Mouse (Mus musculus): ENCODE data around the gene P2ry13.

Gene P2ry13

DNA sequence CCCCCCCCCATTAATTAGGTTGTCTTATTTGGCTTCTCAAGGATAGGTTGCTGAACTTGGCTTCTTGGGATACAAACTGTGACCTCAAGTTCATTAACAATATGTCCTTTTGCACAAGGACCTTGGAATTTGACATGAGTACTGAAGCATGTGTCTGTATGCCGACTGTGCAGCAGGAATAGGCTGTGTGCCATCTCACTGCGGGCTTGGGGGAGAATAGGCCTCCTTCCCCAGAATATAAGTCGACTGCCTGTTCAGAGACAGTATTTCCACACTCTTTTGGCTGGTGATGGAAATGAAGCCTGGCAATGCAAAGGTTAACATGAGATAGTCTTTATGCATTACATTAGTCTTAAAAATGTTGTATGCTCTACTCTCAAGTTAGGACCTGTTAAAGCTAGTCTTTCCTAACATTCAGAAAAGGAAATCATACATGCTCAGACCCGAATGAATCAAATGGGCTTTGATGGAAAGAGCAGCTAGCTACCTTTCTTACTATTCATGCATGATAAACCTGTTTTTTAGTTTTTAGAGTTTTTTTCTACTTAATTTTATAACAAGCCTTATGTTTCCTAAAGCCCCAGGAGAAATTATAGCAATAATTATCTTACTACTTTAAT lies 13.2 kb downstream of the P2ry13 start:
- no peak for DNase-seq (ENCODE audit: low spot score)

DNA sequence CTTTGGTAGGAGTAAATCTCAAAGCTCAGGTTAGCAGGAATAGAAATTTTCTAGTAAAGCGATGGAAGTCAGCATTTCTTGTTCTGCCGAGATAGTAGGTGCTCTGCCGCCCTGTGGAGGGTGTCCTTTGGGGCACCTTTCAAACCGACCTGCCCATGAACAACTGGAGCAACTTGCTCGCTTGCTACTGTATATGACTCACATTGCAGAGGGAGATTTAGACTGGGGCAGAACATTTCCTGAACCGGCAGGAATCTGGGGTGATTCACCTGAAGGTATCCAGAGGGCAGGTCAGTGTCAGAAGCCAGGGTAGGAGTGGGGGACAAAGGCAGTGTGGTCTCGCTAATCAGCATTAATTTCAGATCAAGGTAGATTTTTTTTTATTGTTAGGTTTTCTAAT lies 15.7 kb downstream of the P2ry13 start, which contains the start of gene Gpr87:
Gene Gpr87, minus strand, starts transcription at position 167 of the 400 bp plus-strand sequence.
- no peak for DNase-seq (ENCODE audit: low spot score)

DNA sequence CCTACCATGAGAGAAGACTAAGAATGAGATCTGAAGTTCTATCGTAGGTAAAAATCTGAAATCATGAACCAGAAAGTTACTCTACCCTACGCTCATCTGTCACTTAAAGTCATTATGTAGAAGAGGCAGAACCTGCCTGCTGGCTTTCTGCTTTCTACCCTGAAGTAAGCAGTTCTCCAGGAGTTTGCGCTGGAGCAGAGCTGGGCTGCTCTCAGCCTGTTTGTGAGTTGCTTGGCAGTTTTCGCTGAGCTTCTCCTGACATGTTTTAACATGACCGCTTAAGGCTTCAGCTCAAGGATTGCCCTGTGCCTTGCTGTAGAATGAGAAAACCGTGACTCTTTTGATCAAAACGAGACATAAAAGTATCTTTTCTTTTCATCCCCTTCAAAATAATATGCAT lies 16.6 kb downstream of the P2ry13 start:
- DNase-seq (ENCODE audit: low spot score): no peak

DNA sequence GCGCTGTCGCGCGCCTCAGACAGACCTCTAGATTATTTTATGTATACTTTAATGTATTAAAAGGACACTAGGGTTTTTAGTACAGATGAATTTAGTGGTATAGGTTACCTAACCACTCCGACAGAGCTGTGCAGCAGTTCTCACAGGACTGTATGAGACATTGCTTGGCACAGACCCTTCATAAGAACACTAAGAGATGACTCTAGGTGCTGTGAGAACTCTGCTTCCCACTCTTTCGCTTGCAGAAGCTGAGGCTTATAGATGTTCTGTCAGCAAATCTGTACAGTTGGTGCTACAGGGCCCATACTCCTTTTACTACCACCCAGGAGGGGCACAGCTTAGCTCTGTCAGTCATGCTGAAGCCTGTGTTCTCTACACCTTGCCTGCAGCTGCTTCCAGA lies 19.0 kb downstream of the P2ry13 start:
- DNase-seq (ENCODE audit: low spot score): no peak

DNA sequence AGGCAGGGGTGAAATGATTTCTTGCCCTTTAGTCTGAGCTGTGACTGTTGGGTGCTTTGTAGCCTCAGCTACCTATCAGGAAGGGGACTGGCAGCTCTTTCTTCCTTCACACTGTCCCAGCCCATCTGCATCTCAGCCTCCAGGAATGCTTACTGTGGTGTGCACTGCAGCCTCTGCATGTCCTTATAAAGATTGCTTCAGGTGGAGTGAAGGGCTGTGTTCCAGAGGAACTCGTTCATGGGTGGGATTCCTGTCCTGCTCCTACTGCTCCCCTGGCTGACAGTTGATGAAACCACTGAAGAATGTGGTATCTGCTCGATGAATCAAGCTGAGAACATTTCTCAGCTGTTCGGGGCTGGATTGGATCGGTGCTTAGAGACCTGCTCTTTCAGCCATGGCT lies 23.3 kb downstream of the P2ry13 start:
- no peak for DNase-seq (ENCODE audit: low spot score)

DNA sequence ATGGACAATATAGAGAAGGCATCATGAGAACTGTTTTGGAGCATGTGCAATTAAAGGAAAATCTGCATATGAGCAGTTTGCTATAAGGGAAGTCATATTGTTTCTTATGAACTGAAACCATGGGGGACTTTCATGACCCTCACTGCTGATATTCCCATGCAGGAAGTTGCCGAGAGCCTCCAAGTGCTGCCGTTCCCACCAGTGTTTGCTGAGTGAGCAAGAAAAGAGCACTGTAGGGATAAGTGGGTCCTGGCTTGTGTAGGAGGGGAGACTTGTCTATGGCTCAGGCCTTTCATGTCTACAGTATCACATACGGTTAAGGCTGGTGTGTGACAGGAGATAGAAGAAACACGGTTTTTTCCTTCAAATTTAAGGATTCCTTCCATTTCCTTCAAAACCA lies 25.0 kb downstream of the P2ry13 start:
- no peak for DNase-seq (ENCODE audit: low spot score)

DNA sequence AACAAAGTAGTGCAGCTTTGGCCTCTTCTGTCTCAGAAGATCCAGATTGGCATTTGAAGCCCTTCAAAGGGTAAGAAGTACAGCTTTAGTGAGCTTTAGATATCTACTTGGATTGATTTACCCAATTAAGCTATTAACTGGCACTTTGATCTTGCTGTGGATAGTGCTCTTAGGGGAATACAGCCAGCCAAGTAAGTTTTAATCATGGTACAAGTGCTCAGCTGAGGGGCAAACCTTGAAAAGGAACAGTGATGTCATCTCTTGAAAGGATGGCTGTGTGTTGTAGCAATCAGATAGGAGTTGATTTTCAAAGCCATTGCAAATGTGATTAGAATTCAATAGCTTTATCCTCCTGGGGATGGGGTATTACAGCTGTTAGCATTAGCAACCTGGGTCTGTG lies 28.6 kb downstream of the P2ry13 start:
- no peak for DNase-seq (ENCODE audit: low spot score)

DNA sequence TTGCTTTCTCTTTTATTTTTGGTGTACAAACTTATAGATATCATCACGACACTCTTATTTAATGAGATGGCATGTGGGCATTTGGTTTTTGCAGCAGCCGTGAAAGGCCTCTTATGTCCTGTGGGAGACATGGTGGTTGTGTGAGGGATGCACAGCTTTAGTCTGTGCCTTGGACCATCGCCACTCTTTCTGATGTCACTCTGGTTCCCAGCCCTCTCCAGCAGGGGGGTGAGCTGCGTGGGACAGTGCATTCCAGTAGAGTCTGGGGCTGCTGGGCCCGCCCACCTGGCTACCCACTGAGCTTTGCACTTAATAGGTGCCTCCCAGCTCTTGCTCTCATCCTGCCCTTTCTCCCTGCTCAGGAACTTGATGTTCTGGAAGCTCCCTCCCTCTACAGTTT lies 29.5 kb downstream of the P2ry13 start:
- no peak for DNase-seq (ENCODE audit: low spot score)

DNA sequence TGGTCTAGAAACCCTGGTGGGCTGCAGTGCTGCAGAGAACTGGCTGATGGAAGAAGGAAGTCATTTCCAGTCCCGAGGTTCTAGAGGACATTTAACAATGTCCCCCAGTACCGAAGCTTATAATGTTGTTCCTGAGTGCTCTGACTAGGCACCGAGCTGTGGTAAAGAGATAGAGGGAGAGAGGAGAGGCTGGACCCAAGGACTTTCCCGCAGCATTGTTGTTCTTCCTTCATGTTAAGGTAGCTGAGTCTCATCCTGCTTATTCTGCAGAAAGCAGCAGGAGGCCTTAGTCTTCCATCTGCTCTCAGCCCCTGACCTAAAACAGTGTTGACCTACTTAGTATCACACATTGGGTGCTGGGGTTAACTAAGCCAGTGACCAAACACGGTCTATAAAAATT lies 33.8 kb downstream of the P2ry13 start:
- no peak for DNase-seq (ENCODE audit: low spot score)

DNA sequence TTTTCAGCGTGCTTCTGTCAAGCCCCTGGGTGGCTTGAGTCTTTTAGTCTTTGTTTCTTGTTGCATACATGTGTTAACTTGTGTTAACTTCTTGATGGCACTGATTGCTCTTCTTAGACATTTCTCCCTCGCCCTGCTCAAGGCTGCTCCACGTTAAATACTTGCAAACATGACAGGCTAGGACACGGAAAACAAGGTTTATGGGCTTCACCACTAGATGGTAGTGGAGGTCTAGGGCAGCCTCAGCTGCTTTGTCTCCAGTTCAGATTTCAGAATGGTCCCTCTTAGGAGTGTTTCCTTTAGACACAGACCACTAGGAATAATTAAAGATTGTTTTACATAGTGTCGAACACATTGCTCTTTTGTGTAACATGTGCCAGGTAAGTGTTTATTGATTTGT lies 35.4 kb downstream of the P2ry13 start:
- DNase-seq (ENCODE audit: low spot score): peak; percentile 78

DNA sequence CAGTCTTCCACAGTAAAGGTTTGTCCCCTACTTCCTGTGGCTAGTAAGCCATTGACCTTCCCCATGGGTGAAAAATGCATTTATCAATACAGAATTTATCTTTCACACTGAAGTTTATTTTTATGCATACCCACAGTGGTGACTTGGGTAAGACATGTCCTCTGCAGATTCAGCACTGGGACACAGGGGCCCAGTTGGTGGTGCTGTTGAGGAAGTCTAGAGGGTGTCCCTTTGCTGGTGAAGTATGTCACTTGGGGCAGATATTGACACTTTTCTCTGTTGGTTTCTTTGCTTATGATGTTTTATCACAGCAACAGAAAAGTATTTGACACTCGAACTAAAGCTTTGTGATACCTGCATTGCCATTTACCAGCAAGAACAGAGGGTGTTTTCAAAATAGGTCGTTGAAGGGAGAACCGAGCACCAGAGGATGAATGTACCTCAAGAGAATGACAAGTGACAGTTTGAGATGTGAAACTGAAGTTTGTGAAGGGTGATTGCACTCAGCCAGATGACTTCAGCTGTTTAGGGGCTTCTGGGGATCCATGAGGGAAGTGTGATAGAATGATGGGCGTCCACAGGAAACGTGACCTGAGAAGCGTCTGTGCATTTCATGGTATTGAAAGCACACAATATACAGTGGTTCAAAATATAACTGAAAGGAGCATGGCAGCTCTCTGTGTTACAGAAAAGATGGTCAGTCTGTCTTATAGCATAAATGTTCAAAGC lies 36.1 kb downstream of the P2ry13 start:
- DNase-seq (ENCODE audit: low spot score): no peak

DNA sequence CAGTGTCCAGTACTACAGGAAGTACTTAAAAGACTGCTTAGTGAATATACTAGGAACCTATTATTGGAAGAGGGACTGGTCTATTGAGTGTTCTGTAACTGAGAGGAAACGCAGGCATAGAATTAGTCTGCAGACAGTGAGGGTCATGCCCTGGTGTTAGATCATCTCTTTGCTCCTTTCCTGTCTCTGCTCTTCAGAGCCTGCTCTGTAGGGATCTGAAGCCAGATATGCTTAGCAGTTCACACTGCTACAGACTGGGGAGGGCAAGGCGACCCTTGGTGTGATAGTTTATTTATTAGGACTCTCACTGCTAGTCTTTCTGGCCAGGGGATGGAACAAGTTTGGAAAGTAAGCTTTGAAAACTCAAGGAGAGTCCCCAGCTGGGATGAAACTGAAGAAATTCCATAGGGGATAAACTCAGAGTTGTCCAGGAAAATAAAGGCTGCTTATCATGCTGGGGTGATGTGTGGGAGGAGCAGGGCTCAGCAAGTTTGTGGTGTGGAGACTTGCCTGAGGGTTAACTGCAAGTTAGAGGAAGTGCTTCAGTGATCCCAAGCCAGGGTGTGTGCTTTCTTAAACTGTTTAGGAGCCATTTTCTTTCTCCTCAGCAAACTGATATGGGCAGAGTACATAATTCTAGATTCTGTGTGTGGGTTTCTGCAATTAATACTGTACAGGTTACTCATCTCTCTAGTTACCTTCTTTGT lies 40.6 kb downstream of the P2ry13 start:
- DNase-seq (ENCODE audit: low spot score): peak; percentile 7

DNA sequence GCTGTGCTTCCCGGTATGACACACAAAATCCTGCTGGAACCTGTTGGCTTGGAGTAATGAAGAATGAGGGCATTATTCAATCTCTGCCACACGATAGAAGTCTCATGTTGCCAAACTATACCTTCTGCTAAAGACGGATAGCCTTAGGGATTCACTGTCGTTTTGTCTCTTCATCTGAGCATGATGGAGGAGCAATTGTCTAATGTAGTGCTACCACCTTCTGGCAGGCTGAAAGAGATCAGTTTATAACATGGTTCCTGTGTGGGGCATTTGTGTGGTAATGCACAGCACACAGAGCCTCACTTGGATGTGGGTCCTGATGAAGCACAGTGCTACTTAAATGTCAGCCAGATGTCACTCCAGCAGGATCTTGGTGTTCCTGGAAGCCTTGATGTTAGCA lies 41.5 kb downstream of the P2ry13 start:
- peak; percentile 22 for DNase-seq (ENCODE audit: low spot score)

DNA sequence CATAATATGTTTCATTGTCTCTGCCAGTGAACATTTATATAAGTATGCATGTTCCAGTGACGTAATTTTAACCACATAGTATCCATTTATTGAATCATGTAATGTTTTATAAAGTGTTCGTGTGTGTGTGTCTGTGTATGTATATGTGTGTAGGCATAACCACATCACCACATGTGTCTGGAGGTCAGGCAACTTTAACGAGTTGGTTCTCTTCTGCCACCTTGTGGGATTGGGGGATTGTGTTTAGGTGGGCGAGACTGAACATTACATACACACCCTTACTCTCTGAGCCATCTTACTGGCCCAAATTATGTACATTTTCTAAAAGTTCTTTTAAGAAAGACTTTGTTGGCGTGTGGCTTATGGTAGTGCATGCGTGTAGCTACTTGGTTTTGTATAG lies 42.2 kb downstream of the P2ry13 start:
- no peak for DNase-seq (ENCODE audit: low spot score)

DNA sequence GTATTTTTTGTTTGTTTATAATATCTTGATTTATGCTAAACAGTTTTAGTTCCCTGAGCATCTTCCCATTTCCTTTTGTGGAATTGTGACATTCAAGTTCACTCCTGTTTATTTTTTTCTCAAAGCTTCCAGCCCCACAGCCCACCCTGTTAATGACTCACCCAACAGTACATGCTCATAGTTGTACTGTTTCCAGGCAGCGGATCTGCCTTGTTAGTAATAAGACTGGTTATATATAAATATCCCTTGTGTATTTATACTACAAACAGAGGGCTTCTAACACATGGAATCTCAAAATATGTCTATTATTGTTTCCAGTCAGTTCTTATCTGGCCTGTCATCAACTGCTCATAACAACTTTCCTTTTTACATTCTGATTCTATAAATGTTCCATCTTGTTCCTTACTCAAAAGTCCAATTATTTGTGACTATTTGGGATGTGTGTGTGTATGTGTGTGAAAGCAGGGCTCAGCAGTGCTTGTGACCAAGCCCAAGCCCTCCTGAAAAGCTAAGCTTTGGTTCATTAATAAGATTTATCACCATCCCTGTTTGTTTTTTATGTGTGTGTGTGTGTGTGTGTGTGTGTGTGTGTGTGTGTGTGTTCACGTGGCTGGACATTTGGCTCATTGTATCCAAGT lies 43.1 kb downstream of the P2ry13 start:
- DNase-seq (ENCODE audit: low spot score): no peak

DNA sequence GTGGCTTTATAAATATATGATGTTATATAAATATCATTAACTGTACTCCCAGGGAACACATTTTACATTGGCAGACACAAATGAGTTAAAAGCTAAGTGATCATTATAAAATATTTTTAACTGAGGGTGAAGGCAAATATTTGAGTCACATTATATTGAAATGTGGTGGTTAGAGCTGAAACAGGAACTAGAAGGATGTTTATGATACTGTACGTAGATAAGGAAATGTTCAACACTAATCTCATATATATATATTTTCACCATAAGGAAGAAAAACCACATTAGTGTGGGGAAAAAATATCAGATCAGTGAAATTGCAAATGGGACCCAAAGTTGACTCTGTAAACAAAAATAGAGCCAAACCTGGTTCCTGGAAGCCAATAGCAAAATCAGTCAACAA lies 50.2 kb downstream of the P2ry13 start:
- DNase-seq (ENCODE audit: low spot score): no peak
